Mouse (Mus musculus): ENCODE data around the gene Rmnd1.
A peak's percentile ranks its signal among the peaks of the same experiment; 100 is the strongest.
"Not testable (repeated sequence)": the region's sequence is repeated elsewhere in the genome, so short reads cannot be mapped to it uniquely, and the experiment has no call there.

Rmnd1 gene

GRCm38 (mm10) chr10:4432123-4432931, at the start of gene Rmnd1, which contains the start of gene Armt1:
Rmnd1 (minus strand) TSS chr10:4432388.
Armt1 (plus strand) TSS chr10:4432467.
- peak; percentile 87 for DNase-seq (ENCODE audit: low spot score)

GRCm38 (mm10) chr10:4481695-4482094, 49.5 kb upstream of the Rmnd1 start:
- no peak for DNase-seq (ENCODE audit: low spot score)

- DNase-seq (ENCODE audit: low spot score) = no peak
Observed at GRCm38 (mm10) chr10:4480929-4481328, 48.7 kb upstream of the Rmnd1 start.

GRCm38 (mm10) chr10:4476604-4477003, 44.4 kb upstream of the Rmnd1 start:
- no peak for DNase-seq (ENCODE audit: low spot score)

- no peak for DNase-seq (ENCODE audit: low spot score)
Observed at GRCm38 (mm10) chr10:4475431-4475830, 43.2 kb upstream of the Rmnd1 start.

GRCm38 (mm10) chr10:4473591-4473993, 41.4 kb upstream of the Rmnd1 start:
- DNase-seq (ENCODE audit: low spot score) = no peak

GRCm38 (mm10) chr10:4469406-4469805, 37.2 kb upstream of the Rmnd1 start:
- DNase-seq (ENCODE audit: low spot score) = no peak

- no peak for DNase-seq (ENCODE audit: low spot score)
Observed at GRCm38 (mm10) chr10:4465799-4466198, 33.6 kb upstream of the Rmnd1 start.

GRCm38 (mm10) chr10:4460201-4460600, 28.0 kb upstream of the Rmnd1 start:
- no peak for DNase-seq (ENCODE audit: low spot score)

GRCm38 (mm10) chr10:4456409-4456808, 24.2 kb upstream of the Rmnd1 start:
- no peak for DNase-seq (ENCODE audit: low spot score)

- no peak for DNase-seq (ENCODE audit: low spot score)
Observed at GRCm38 (mm10) chr10:4435416-4435815, 3.2 kb upstream of the Rmnd1 start.

- not testable (repeated sequence) for DNase-seq (ENCODE audit: low spot score)
Observed at GRCm38 (mm10) chr10:4433871-4434270, 1.7 kb upstream of the Rmnd1 start.

- no peak for DNase-seq (ENCODE audit: low spot score)
Observed at GRCm38 (mm10) chr10:4432996-4433755, 988 bp upstream of the Rmnd1 start.

- DNase-seq (ENCODE audit: low spot score) = no peak
Observed at GRCm38 (mm10) chr10:4431746-4432122, 454 bp downstream of the Rmnd1 start.

GRCm38 (mm10) chr10:4430826-4431225, 1.4 kb downstream of the Rmnd1 start:
- no peak for DNase-seq (ENCODE audit: low spot score)

GRCm38 (mm10) chr10:4430399-4430798, 1.8 kb downstream of the Rmnd1 start:
- no peak for DNase-seq (ENCODE audit: low spot score)

- DNase-seq (ENCODE audit: low spot score) = no peak
Observed at GRCm38 (mm10) chr10:4425245-4425644, 6.9 kb downstream of the Rmnd1 start.

GRCm38 (mm10) chr10:4407191-4407590, 25.0 kb downstream of the Rmnd1 start:
- DNase-seq (ENCODE audit: low spot score) = no peak

- no peak for DNase-seq (ENCODE audit: low spot score)
Observed at GRCm38 (mm10) chr10:4405511-4405910, 26.7 kb downstream of the Rmnd1 start.

- DNase-seq (ENCODE audit: low spot score) = no peak
Observed at GRCm38 (mm10) chr10:4404895-4405491, 27.2 kb downstream of the Rmnd1 start.

GRCm38 (mm10) chr10:4398058-4398457, 34.1 kb downstream of the Rmnd1 start:
- no peak for DNase-seq (ENCODE audit: low spot score)

GRCm38 (mm10) chr10:4395321-4395720, 36.9 kb downstream of the Rmnd1 start:
- DNase-seq (ENCODE audit: low spot score) = no peak

GRCm38 (mm10) chr10:4391851-4392250, 40.3 kb downstream of the Rmnd1 start:
- DNase-seq (ENCODE audit: low spot score) = no peak
